Mouse (Mus musculus) CH12.LX (cell line): ENCODE measurements around the gene Nckap1l.

Experiments
- CHD2 ChIP-seq: IDR thresholded peaks from 2 replicates; pipeline ENCODE4 v1.6.1; 2011; ENCODE audit warnings: low read length, improper control_type of control experiment
- CTCF ChIP-seq, 2 experiments: IDR thresholded peaks in 1 of 2; conservative IDR thresholded peaks in 1 of 2; 2 replicates each; pipeline ENCODE4 v1.5.1; 2011 to 2012; ENCODE audit warnings: low read depth in 2 of 2, low read length in 2 of 2, improper control_type of control experiment in 1 of 2, inconsistent platforms in 1 of 2, mild to moderate bottlenecking in 1 of 2, moderate library complexity in 1 of 2
- E2F4 ChIP-seq: IDR thresholded peaks from 2 replicates; pipeline ENCODE4 v1.6.1; 2011; ENCODE audit warnings: low read depth, low read length, improper control_type of control experiment; ENCODE audit not compliant: insufficient replicate concordance
- EP300 ChIP-seq: IDR thresholded peaks from 2 replicates; pipeline ENCODE4 v1.6.1; 2011; ENCODE audit warnings: low read length, improper control_type of control experiment
- ETS1 ChIP-seq: conservative IDR thresholded peaks from 2 replicates; pipeline ENCODE4 v1.6.1; 2012; ENCODE audit warnings: low read depth, mild to moderate bottlenecking, inconsistent platforms, low read length, improper control_type of control experiment, moderate library complexity
- KAT2A ChIP-seq: IDR thresholded peaks from 2 replicates; pipeline ENCODE4 v1.6.1; 2012; ENCODE audit warnings: low read length, improper control_type of control experiment, inconsistent platforms; ENCODE audit not compliant: insufficient replicate concordance
- MAFK ChIP-seq: IDR thresholded peaks from 2 replicates; pipeline ENCODE4 v1.6.1; 2011; ENCODE audit warnings: low read length, improper control_type of control experiment; ENCODE audit not compliant: insufficient replicate concordance
- POLR2AphosphoS2 ChIP-seq: IDR thresholded peaks from 2 replicates; pipeline ENCODE4 v1.6.1; 2011; ENCODE audit warnings: low read depth, low read length, improper control_type of control experiment
- SIN3A ChIP-seq: IDR thresholded peaks from 2 replicates; pipeline ENCODE4 v1.6.1; 2012; ENCODE audit warnings: low read length, improper control_type of control experiment, inconsistent platforms
- UBTF ChIP-seq: IDR thresholded peaks from 2 replicates; pipeline ENCODE4 v1.6.1; 2012; ENCODE audit warnings: low read depth, mild to moderate bottlenecking, inconsistent platforms, low read length, improper control_type of control experiment, moderate library complexity
- ZC3H11A ChIP-seq: IDR thresholded peaks from 2 replicates; pipeline ENCODE4 v1.6.1; 2012; ENCODE audit warnings: low read depth, mild to moderate bottlenecking, inconsistent platforms, low read length, improper control_type of control experiment
- ZMIZ1 ChIP-seq: IDR thresholded peaks from 2 replicates; pipeline ENCODE4 v1.6.1; 2012; ENCODE audit warnings: low read depth, mild to moderate bottlenecking, inconsistent platforms, low read length, improper control_type of control experiment

GRCm38 (mm10) chr15:103503251-103503600 is 49.6 kb downstream of the Nckap1l start:
- no peak for TF ChIP-seq CTCF (conservative IDR thresholded peaks at IDR 0.05 in 1 of 2, IDR thresholded peaks at IDR 0.05 in 1 of 2; ENCODE audit: low read depth in 2 of 2, low read length in 2 of 2)
- no peak for TF ChIP-seq SIN3A
- TF ChIP-seq UBTF = no peak
- TF ChIP-seq ZMIZ1 = no peak
- no peak for TF ChIP-seq ETS1
- TF ChIP-seq E2F4 = no peak
- TF ChIP-seq MAFK = no peak
- TF ChIP-seq ZC3H11A = no peak
- TF ChIP-seq EP300 = no peak
- no peak for TF ChIP-seq CHD2
- no peak for TF ChIP-seq POLR2AphosphoS2
- no peak for TF ChIP-seq KAT2A
